Mouse (Mus musculus) G1E (cell line): ENCODE results near the gene Gm8334. TPM values are rescaled to one million over a fixed set of nuclear protein-coding genes. Genes with fewer than 3 reads are reported as not detected.
"Not testable (repeated sequence)": the region's sequence is repeated elsewhere in the genome, so short reads cannot be mapped to it uniquely, and the experiment has no call there.

Experiments
- ATAC-seq: 2 replicates; pipeline ENCODE4 v1.8.0; 2016; ENCODE audit warnings: mild to moderate bottlenecking; ENCODE audit not compliant: insufficient number of reproducible peaks, poor library complexity, low FRiP score, severe bottlenecking; ENCODE audit errors: extremely low read depth
- DNase-seq: peaks from one replicate; pipeline ENCODE4 v3.0.0; 2012; ENCODE audit warnings: low spot score
- H3K27me3 ChIP-seq: 2 replicates; pipeline ENCODE4 v1.6.1; 2012; ENCODE audit warnings: mild to moderate bottlenecking, low read length, inconsistent platforms; ENCODE audit not compliant: insufficient read depth
- H3K36me3 ChIP-seq: replicated peaks from 2 replicates; pipeline ENCODE3; 2012; ENCODE audit warnings: mild to moderate bottlenecking, inconsistent platforms
- H3K4me1 ChIP-seq: 2 replicates; pipeline ENCODE4 v1.6.1; 2012; ENCODE audit warnings: low read depth, low read length, inconsistent platforms, mixed read lengths; ENCODE audit not compliant: insufficient read depth
- H3K4me3 ChIP-seq: 2 replicates; pipeline ENCODE4 v1.5.1; 2012; ENCODE audit warnings: low read depth, mild to moderate bottlenecking, inconsistent platforms, low read length, moderate library complexity, mixed read lengths
- H3K9me3 ChIP-seq: replicated peaks from 2 replicates; pipeline ENCODE4 v1.6.1; 2012; ENCODE audit warnings: inconsistent platforms
- polyA plus RNA-seq: library from polyadenylated mRNA; stranded (reverse); fragments of >175 nt; gene quantifications from 2 replicates; pipeline ENCODE4 v1.2.3, GENCODE M21; 2012
- total RNA-seq, 2 experiments: library from RNA; stranded (forward) in 1 of 2; stranded (reverse) in 1 of 2; fragments of 200-1000 nt in 1 of 2; fragments of >200 nt in 1 of 2; fragmentation: Nextera tagmentation in 1 of 2; gene quantifications; 2 replicates each; pipeline ENCODE4 v1.2.3; 2014 to 2017

The Gm8334 gene
- not detected in 2 replicates for total RNA-seq (2014; fragmentation: Nextera tagmentation)
- total RNA-seq (2017), result 0.06 and 0.22 TPM in 2 replicates
- polyA plus RNA-seq, result not detected in 2 replicates

DNA sequence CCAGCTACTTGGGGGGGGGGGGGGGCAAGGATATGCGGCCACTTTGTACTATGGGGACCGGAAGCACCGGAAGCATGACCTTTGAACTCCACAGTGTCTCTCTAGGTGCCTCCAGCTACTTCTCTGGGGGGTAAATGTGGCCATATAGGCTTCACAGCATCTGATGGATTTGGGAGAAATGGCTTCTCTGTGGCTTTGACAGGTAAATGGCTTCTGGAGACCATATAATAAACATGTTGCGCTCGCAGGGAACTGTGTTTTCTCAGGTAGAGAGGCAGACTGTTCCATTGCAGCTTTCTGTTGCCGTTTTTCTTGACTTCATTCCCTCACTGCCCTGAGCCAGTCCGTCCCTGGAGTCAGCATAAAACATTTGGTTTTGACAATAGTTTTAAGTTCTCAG lies at the start of gene Gm8334:
TSS of gene Gm8334 (minus strand) at position 101 of the 400 bp plus-strand sequence.
- not testable (repeated sequence) for H3K4me1 ChIP-seq, ATAC-seq, H3K27me3 ChIP-seq, H3K9me3 ChIP-seq, H3K36me3 ChIP-seq, H3K4me3 ChIP-seq, DNase-seq

DNA sequence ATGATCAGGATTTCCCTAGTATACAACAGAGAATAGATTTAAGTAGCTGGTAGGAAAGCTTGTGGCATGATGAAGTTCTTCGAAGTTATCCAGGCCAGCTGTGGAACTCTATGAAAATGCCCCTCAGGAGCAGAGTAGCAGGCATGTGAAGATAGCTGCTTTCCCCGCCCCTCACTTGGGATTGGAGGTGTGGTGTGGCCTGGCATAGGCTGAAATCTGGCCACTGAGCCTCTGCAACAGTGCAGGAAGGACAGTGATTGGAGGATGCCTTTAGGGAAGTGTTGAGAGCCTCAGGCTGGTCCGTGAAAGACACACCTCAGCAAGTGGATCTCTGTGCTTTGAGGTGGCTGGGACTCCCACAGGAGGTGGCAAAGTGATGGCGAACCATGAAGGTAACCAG lies 48.3 kb upstream of the Gm8334 start, which contains the start of gene Gm15127:
TSS of gene Gm15127 (plus strand) at position 301 of the 400 bp plus-strand sequence.
- not testable (repeated sequence) for H3K27me3 ChIP-seq, DNase-seq, H3K36me3 ChIP-seq, H3K9me3 ChIP-seq, H3K4me1 ChIP-seq, ATAC-seq, H3K4me3 ChIP-seq

Other genes with a start within 250 kb of the Gm8334 start
- not detected in 2 replicates for gene Gm15114, start 126.2 kb downstream of the Gm8334 start, total RNA-seq (2014; fragmentation: Nextera tagmentation)
- gene Gm15114, start 126.2 kb downstream of the Gm8334 start, total RNA-seq (2017), result not detected in 2 replicates
- not detected in 2 replicates for gene Gm15114, start 126.2 kb downstream of the Gm8334 start, polyA plus RNA-seq
- gene Gm15127, start 48.4 kb upstream of the Gm8334 start, total RNA-seq (2014; fragmentation: Nextera tagmentation), result not detected in 2 replicates
- 0.22 and 0.23 TPM in 2 replicates for gene Gm15127, start 48.4 kb upstream of the Gm8334 start, total RNA-seq (2017)
- not detected in 2 replicates for gene Gm15127, start 48.4 kb upstream of the Gm8334 start, polyA plus RNA-seq
- gene Luzp4, start 242.5 kb upstream of the Gm8334 start, total RNA-seq (2014; fragmentation: Nextera tagmentation), result not detected in 2 replicates
- not detected in 2 replicates for gene Luzp4, start 242.5 kb upstream of the Gm8334 start, total RNA-seq (2017)
- not detected in 2 replicates for gene Luzp4, start 242.5 kb upstream of the Gm8334 start, polyA plus RNA-seq